Mouse (Mus musculus) spleen, postnatal 14 days (tissue): Measurements from ENCODE around the gene Ctnna3.

Experiments used
- DNase-seq, 2 experiments: peaks; one replicate each; pipeline ENCODE4 v3.0.0; 2021 to 2022; ENCODE audit warnings: low spot score in 2 of 2

The Ctnna3 gene

DNA sequence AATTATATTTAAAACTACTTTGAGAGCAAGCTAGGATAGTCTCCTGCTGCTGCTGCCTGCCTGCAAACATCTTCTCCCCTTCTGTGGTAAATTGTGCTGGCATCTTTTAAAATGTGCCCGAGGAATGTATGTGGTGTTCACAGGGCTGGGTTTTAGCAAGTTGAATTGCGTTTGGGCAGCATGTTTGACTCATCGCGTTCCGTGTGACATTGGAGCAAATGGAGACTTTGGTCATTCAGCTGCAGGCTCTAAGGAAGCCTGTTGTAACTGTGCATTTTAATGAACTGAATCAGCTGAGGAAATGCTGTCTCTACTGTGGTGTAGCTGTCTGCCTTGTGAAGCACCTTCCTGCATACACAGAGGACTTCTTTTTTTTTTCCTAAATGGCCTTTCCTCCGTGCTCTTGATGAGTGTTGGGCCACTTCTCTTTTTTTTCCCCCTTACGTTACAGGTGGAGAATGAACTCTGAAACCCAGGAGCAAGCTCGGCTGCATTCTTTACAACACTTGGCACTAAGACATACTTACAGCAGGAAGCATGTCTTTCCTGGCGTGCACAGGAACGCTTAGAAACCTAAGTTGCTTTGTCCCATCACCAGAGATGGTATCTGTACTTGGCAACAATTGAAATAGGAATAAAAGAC is 646.6 kb downstream of the Ctnna3 start:
- no peak for DNase-seq

DNA sequence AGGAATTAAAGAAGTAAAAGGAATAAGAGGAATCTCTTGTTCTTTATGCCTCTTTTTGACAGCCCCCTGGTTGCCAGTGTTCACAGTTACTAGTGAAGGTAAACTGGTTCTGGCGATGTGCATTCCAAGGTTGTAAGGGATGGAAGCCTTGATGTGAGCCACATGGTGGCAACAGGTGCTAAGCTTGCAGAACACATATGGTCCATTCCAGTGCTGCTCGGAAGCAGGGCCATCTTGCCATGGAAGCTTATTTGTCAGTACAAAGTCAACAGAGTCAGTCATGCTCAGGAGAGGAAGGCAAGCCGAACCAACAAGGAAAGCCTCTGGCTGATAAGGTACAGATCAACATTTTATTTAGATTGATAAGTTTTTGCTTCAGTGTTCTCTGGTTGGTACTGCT is 652.4 kb downstream of the Ctnna3 start:
- no peak for DNase-seq

DNA sequence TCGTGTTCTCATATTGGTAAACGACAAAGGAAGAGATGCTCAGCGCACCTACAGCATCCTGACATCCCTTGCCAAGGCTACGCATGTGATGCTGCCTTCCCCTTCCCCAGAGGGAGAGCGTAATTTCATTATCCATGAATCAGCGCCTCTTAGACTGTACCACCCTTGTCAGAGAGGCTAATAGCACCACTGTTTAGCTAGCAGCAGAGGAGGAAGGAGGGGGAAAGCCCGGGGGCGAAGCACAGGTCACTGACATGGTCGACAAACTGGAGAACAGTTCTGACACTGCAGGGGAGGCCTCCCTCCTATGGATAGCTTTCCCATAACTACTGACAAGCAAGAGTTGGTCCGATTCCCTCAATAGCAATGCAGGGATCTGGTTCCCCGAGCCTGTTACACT is 653.9 kb downstream of the Ctnna3 start:
- DNase-seq = no peak

DNA sequence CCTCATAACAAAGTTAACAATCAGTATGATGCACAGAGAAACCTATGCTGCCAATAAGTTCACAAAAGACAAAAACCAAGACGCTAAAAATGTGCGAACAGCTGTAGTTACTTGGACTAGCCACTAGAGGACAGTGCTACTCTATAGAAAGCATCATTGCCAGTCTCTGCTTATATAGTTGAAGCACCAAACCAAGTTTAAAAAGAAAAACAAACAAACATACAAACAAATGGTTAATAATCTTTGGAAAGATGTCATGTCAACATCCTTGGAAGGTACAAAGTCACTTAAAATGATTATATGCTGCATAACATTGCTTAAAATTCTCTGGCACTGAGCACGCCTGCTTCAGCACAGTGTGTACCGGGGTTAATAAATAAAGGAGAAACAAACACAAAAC is 654.6 kb downstream of the Ctnna3 start:
- DNase-seq = no peak

DNA sequence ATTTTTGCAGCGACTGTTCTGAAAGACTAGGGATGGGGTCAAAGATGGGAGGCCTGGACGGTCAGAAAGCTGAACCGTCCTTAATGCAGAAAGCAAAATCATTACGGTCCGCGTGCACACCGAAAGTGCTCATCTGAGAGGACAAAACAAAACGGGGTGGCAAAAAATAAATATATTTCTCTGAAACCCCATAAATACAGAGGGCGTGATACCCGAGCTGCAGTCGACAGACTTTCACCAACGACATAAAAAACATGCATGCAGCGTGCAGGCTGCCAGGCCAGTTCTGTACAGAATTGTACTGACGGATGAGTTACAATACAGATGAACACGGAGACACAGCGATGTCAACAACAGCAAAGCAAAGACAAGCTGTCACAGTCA is 656.3 kb downstream of the Ctnna3 start:
- no peak for DNase-seq

DNA sequence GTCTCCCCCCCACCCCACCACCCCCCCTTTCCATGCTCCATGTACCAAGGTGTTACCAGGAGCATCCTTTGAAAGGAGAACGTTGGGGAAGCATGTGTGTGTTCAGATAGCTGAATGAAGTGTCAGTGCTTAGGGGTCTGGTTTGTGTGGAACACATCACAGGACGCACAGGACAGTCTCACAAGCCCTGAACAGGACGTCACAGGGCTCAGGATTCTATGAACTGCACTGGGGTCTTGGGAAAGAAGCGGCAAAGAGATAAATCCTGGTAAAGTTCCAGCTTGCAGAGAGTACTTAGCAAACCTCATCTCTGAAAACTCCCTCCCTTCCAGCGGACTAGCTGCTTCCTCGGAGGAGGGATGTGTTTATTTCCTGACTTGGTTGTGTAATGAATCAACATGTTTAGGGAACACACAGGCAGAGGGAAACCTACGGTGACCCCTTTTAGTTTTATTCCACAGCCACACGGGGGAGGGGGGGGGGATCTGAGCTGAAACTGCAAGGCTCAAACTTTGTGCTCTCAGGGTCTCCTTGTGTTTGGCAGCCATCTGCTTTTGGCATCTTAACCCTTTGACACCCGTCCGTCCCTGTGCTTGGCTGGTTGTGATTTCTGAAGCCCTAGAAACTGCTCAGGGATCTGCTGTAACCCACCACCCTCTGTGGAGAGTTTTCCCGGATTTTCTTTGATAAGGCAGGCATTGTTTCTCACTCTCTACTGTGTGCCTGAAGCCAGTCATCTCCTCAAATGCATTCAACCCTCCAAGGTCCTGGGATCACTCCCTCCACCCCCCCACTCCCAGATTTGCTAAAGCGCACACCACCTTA is 656.9 kb downstream of the Ctnna3 start:
- DNase-seq = no peak

DNA sequence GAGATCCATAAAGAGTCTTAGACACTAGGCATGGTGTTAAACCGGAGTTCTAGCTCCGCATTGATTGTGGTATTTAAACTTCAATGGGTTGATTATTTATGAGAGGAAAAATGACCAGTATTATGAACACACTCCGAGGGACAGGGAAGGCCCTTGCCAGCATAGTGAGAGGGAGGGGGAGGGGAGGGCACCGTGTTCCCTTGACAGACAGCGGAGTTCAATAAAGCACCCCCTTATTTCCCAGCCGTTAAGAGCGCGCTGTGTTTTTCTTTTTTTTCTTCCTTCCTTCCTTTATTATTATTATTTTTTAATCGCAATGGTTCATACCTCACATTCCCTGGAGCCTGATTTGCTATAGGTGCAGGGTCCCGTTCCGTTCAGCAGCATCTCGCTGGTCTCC is 657.6 kb downstream of the Ctnna3 start:
- no peak for DNase-seq

DNA sequence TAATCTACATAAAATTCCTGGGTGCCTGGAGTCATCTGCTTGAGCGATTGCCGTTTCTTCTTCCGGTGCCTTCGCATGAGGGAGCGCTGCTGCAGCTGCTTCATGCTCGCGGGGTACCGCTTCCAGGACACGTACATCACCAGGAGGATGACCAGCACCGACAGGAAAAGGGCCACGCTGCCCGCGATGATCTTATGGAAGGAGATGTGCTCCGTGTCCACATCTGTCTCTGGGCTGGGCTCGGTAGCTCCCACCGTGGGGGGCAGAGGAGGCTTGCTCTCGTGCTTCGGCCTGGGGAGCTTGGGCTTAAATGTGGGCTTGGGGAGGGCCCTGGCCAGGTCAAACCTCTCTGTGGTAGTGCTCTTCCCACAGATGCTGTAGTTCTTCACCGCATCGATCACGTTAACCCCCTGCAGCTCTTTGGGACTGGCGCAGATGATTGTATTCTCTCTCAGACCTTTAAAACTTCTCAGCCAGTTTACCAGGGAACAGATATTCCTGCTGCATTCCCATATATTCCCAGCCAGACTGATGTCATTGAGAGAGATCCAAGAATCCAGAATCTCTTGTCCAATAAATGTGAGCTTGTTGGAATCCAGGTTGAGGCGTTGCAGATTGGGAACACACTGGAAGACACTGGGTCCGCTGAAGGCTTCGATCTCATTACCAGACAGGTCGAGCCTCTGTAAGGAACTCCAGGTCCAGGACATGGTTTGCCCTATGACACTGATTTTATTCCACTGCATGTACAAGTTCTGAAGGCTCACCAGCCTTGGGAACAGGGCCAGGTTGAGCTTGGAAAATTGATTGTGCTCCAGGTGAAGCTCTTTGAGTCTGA is 658.3 kb downstream of the Ctnna3 start:
- no peak for DNase-seq

DNA sequence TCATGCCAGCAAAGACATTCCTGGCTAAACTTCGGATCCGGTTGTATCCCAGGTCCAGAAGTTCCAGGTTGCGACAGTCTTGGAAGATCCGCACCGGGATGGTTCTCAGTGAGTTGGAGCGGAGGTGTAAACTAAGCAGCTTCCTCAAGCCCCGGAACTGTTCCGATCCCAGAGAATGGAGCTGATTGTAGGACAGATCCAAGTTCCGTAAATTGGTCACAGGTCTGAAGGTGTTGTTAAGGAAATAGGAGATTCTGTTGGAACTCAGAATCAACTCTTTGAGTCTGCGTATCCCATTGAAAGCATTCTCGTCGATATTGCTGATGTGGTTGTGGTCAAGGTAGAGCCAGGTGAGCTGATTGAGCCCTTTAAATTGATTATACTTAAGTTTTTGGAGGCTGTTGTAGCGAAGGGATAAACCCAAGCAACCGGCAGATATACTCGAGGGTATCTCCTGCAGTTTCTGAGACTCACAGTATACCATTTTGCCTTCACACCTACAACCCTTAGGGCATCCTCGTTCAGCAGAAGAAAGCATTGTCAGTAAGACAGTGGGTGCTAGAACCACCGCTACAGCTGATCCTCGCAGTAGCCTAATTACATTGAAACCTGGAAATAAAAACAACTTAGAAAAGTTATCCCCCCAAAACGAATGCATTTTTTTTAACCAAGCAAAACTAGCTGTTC is 659.0 kb downstream of the Ctnna3 start:
- no peak for DNase-seq

DNA sequence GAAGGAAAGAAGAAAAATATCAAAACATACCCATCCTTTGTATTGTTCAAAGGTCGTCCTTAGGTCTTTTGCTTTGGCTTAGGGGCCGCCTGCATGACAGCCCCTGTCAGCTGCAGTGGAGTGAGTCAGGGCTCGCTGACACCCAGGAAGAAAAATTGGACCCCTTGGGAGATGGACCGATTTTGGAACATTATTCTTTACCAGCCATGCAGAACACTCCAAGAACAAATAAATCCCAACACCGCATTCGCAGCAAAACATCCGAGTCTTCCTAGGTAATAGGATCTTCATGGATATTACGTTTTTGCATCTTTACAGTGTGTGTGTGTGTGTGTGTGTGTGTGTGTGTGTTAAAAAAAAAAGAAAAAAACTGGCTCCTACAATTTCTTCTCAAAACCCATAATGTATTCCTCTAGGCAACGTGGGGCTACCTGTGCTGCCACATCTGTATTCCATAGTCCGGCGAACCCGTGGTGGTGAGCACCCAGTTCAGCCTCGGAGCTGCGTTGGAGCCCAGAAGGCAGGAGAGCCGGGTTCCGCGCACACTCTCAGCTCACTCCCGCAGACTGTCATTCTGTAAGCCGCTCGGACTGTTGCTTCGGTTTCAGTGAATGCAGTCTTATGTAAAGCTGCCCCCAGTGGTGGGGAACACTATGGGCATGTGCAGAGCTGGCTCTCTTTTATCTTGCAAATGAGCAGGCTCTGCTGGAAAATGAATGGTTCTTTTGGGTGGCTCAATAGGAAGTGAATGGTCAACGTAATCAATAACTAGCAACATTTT is 660.0 kb downstream of the Ctnna3 start, which contains the start of gene Lrrtm3:
TSS of gene Lrrtm3 (minus strand) at position 598 of the 781 bp plus-strand sequence.
- no peak for DNase-seq

DNA sequence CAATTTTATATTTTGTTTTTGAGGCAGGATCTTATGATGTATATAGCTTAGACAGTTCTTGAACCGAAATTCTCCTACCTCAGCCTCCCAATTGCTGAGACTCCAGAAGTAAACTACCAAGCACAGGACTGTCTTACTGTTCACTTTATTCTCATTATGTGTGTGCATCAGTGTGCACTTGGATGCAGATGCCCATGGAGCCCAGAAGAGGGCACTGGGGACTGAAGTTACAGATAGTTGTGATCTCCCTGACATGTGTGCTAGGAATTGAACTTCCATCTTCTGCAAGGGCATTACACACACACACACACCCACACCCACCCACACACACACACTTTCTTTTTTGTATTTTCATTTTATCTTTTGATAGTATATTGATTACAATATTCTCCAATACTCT is 666.6 kb downstream of the Ctnna3 start:
- no peak for DNase-seq

DNA sequence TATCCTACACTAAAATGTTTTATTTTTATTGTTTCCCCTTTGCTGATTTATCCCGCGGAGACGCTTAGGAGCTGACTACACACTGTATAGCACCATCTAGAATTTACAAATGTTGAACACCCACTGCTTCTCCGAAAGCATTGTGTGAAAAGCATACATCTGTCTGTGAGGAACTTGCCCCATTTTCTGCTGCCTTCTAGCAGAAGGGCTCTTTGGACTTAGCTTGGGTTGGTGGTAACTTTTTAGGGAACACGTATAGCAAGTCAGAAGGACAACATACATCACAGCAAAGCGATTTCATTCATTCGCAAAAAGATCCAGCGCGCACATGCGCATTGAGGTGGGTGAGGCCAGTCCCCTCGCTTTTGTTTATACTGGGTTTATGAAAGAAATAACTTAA is 685.3 kb downstream of the Ctnna3 start:
- no peak for DNase-seq

DNA sequence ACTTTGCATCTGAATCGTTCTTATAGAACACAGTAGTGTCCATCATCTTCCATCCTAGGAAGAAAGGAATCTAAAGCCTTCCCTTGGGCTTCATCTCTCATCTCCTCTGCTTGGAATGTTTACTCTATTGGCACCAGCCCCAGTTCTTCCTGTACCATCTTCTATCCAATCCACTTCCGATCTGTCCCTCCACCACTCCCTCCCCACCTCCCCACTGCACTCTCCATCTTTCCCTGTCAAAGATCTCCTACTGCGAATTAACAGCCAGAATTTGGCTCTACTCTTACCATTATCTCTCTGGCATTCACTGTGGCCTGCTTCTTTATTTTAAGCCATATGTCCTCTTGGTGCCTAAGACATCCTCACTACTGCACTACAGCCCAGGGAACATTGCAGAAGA is 688.9 kb downstream of the Ctnna3 start:
- no peak for DNase-seq

DNA sequence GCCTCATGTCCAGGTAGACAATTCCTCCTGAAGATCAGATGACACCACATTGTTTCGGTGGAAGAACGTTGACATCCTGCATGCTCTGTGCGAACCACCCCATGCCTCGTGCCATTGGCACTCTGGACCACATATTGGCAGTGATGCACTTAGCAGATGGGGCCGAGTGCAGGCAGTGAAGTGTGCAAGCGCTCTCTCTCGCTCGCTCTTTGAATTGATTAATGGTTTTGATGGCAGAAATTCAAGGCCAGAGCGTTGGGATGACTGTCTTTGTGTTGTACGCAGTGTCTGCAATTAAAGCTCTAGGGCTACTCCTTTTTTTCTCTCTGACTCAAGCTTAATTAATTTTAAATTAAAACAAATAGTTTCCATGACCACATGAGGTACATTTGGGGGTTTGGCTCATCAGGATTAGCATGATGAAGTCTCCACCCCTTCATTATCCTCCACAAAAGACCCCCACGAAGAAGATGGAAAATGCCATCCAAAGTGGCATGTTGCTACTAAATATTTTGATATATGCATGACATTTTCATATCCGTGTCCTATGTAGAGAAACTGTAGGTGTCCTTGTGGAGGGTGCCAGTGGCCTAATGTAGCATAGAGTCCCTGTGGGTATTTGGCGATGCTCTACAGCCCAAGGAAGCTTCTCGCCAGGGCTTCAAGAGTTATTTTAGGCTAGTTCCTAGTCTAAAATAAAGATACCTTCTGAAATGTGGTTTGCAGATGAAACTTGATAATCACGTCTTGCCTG is 700.7 kb downstream of the Ctnna3 start:
- DNase-seq = no peak

DNA sequence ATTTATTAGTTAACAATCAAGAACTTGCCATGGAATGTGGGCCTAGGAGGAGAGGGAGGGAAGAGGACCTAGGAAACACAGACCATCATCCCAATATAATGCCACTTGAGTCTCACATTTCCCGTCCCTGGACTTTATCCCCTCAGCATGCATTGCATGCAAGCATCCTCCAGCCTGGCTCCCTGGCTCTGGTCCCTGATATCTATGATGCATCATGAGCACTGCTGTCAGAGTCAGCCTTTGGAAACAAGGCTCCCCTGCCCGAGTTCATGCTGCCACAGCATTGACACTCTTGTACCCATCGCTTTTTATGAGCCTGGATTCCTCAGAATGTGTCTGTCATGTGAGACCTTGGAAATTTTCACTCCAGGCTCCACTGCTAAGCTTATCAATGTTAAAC is 703.6 kb downstream of the Ctnna3 start:
- DNase-seq = no peak

DNA sequence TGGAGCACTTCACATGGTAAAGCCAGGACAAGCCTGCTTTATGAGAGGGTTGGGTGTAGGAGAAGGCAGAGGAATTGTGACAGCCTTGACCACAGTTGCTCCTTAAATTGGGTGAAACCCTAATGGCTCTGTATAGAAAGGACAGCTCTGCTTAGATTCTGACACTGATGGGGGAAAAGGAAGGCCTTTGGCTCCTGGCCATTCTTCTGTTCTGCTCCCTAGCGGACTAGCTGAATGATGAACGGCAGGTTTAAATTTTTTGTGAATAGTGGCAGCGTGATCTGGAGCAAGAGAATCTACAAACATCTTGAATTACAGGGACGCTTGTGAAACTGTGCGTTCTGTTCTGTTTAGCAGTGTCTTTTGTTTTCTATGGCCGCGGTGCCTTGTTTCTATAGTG is 705.6 kb downstream of the Ctnna3 start:
- no peak for DNase-seq

DNA sequence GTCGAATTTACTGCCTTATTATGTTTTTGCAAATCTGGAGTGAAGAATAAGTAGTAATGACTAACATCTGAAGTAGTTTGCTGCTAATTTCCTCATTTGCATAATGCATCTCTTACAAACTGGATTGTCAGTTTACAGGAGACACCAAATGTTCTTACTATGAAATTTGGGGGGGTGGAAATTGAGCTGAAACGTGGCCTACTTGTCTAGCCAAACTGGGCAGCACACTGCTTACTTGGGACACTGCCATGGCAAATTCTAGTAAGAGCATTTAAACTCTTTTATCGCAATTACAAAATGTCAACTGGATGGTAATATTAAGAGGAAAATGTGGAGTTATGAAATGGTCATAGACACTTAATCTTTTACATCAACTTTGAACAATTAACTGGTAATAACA is 716.6 kb downstream of the Ctnna3 start:
- DNase-seq = no peak

DNA sequence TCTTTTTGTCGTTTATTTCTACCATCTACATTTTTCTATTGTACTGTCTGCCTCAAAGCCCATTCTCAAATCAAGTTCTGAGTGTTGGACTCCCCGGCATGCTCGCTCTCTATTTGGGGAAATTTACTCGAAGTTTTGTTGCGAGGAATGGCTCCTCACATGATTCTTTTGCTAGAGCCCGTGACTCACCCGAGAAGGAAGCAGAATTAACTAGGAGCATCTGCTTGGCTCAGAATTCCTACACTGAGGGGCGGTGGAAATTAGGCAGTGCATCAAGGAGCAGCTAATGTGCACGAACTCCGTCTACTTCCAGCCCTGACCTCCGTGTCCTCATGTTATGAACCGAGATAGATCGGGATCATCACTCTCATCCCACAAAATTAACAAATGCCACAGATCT is 751.8 kb downstream of the Ctnna3 start:
- DNase-seq = no peak

DNA sequence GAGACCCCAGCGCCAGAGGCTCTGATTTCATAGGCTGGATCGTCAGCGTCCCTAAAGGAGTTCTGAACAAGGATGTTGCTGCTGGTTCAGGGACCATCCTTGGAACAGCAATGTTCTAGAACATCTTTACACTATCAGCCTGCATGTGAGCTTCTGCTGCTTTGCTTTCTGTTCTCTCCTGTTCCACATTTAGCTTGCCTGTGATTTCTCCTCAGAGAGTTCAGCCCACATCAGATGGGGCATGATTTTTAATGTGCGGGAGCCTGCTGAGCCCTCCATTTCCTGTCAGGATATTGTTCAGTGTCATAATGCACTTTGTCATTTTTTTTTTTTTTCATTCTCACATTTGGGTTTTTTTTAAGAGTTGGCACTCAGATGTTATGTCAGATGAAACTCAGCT is 752.8 kb downstream of the Ctnna3 start:
- DNase-seq = no peak

DNA sequence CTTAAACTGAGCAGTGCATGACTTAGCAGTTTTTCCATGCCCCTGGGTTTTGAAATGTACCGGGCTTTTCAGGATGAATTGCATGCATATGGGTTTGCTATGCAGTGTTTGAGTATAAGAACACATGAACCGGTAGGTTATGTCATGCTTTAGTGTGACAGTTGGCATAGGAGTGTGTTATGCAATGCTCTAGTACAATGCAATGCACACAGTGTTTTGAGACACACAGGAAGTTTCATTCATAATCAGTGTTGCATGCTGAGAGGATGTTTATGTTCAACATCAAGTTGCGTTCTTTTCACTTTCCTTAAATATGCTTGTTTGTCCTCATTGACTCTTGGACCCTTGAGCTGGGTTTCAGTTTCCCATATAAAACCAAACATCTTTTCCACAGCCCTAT is 758.1 kb downstream of the Ctnna3 start:
- no peak for DNase-seq

DNA sequence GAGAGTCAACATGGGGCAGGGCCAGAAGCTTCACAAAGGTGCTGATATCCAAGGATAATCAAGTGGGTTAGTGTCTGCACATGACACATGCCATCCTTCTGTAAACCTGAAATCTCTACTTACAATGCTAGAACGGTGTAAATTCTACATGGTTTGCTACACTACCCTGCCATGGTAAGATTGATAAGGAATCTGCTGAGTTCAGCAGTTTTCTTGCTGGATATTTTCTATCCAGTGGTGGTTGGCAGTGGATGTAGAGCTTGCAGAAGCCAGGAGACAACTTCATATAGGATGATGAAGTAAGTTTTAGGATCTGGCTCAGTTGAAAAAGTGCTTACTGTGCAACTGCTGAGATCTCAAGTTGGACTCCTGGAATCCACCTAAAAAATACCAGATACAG is 767.7 kb downstream of the Ctnna3 start:
- DNase-seq = no peak
